Mouse (Mus musculus) adrenal gland, adult (tissue): ENCODE results near the gene Det1.

Experiments
- DNase-seq, 2 experiments: peaks; one replicate each; pipeline ENCODE4 v3.0.0; 2022 to 2023; ENCODE audit warnings: low spot score in 1 of 2; ENCODE audit not compliant: inconsistent age in 2 of 2

Gene Det1

DNA sequence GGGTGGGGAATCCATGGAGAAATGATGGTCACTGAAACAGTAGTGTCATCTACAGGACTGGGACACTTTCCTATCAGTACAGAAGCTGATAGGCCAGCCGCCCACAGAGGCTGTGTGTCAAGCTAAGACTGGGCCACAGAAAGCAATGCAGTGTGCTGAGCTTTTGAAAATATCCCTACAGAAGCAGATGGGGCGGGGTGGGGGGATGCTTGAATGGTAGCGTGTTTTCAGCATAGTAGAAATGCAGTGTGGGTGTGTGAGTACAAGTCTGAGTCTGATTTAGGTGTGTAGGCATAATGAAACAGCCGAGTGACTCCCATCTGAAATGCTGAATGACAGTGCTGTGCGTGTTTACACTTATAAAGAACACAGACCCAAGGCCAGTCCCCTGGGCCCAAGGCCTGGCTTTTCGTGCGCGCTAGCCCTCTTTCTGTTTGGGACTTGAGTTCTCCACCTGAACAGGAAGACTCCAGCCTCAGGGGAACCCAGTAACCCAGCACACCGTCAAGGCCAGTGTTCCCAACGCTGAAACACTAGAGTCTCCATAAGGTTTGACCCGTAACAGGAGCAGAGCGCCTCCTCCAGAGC, 59.2 kb downstream of the Det1 start:
- DNase-seq: peak; percentile 74 to 85

- peak; percentile 87 to 93 for DNase-seq
These were observed 61.2 kb downstream of the Det1 start for GRCm38 (mm10) chr7:78785906-78786305.

DNA sequence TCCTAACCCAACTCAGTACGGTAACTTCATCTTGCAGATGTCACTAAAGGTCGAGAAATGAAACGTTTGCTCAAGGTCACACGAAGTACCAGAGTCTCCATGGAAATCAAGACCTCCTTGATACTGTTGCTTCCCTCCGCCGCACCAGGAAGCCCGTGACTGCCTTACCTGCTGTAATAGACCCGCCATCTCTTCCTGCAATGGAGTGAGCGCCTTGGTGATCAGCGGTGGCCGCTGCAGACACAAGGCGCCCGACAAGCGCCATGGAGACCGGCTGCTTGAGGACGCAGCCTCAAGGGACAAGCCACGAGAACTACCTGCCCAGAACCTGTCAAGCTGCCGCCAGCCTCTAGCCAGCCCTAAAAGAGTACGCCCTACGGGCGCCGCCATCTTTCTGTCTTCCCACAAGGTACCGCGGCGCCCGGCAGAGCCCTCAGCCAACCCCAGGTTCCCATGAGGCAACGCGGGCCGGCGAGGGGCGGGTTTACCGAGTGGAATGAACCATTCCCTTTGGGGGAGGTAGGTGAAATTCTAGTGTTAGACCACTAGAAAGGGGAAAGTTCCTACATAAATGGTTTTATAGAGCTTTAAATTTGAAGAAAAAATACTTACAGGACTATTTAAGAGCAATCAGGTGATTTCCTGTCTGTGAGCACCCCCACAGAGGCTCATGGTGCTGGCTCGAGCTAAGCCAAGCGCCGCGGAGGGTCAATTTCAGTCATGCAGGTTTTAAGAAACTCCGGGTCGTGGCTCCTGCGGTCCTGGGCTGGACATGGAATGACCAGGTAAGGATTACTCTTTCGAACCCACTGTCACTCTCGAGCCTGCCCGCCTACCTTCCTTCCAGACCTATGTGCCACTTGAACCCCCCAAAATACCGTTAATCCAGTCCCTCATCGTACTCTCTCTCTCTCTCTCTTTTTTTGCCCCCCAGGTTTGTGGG, 64.2 kb downstream of the Det1 start, which contains the start of the genes Mrps11 and Mrpl46:
TSS of gene Mrps11 (plus strand) at position 481 of the 943 bp plus-strand sequence.
TSS of gene Mrpl46 (minus strand) at position 893 of the 943 bp plus-strand sequence.
- peak; percentile 90 to 96 for DNase-seq

GRCm38 (mm10) chr7:78778741-78779140, 68.3 kb downstream of the Det1 start:
- no peak for DNase-seq
